Mouse (Mus musculus): ENCODE data around the gene Srsf3.

- TF ChIP-seq CTCF (IDR thresholded peaks at IDR 0.05; ENCODE audit: extremely low read depth, insufficient read depth, low read length), result no peak
- TF ChIP-seq POLR2A (IDR thresholded peaks at IDR 0.05; ENCODE audit: extremely low read depth, insufficient read depth, low read length), result no peak
These were observed 25.5 kb downstream of the Srsf3 start for GRCm38 (mm10) chr17:29057961-29058360.

Data from cortical plate, adult 2 months (tissue).